Mouse (Mus musculus) cerebellum, adult 11-12 months (tissue): ENCODE results near the gene Ctdnep1.
A peak's percentile ranks its signal among the peaks of the same experiment; 100 is the strongest.

ENCODE experiments used
- DNase-seq: peaks from one replicate; pipeline ENCODE4 v3.0.0; 2022

Gene Ctdnep1

DNA sequence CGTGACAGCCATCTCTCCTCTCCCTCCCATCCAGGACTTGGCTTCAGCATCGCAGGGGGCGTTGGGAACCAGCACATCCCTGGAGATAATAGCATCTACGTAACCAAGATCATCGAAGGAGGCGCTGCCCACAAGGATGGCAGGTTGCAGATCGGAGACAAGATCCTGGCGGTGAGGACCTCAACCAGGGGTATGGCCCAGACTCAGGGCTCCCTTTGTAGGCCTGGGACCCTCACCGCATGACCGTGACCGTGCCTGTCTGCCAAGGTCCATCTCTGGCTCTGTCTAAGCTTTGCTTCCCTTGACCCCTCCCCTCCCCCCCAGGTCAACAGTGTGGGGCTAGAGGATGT lies 50.3 kb downstream of the Ctdnep1 start:
- peak; percentile 49 for DNase-seq

DNA sequence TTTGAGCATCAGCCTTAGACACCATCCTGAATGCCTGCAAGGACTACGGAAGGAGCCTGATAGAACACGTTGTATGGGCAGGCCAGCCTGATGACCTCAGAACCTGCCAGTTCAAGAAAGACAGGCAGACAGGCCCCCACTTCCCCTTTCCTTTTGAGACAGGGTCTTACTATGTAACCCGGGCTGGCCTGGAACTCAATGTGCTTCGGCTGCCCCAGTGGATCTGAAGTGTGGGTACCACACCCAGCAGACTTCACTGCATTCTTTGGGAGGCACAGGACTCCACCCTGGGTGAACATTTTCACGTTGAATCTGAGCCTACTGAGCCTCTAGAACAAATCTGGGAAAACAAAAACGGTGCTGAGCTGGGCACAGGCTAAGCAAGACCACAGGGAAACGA lies 57.2 kb downstream of the Ctdnep1 start:
- DNase-seq: no peak

GRCm38 (mm10) chr11:70039631-70040030 lies 58.7 kb downstream of the Ctdnep1 start:
- peak; percentile 25 for DNase-seq

DNA sequence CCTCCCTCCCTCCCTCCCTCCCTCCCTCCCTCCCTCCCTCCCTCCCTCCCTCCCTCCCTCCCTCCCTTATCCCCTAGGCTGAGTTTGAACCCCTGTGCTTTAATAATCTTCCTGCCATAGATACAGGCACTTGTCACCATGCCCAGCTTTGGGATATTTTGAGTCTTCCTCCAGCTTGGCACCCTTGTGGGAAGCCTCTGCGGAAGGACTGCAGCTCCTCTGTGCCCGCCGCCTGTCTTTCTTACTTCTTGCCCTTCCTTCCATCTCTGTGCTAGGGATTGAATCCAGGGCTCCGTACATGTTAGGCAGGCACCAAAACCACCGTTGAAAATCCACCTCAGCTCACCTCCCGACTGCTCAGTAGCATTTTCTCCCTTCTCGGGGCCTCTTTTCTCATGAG lies 59.2 kb downstream of the Ctdnep1 start:
- peak; percentile 27 for DNase-seq
